Mouse (Mus musculus): ENCODE results near the gene Acin1. TPM values are rescaled to one million over a fixed set of nuclear protein-coding genes. Genes with fewer than 3 reads are reported as not detected.

Gene Acin1
- polyA plus RNA-seq, 1 experiment, result 77.3 TPM

DNA sequence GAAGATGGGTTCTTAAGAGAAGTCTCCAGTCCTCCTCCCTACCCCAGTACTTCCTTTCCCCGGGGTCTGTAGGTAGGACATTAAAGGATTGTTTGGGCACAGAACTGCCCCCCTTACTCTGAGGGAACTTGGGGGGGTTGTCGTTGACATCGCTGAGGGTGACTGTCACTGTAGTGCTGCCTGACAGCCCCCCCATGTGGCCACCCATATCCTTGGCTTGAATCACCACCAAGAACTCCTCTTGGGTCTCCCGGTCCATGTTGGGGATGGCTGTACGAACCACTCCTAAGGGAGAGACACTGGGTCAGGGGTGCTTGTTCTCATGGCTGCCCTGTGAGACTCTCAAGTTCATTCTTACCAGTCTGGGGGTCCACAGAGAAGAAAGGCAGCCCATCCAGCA, 48.5 kb downstream of the Acin1 start:
- Histone ChIP-seq H3K4me2 (ENCODE audit: low read depth) (no peak overlapping the region), H3K4me3 (no peak overlapping the region), H3K79me2 (ENCODE audit: control insufficient read depth, insufficient read depth) (no peaks in the 10 kb centered on the region), H3K36me3 (ENCODE audit: control insufficient read depth, insufficient read depth) (peaks cover 3% of the 10 kb centered on the region), H3K27me3 (ENCODE audit: control insufficient read depth, insufficient read depth, insufficient read length) (no peaks in the 10 kb centered on the region), H3ac (ENCODE audit: control insufficient read depth, insufficient read length) (no peak overlapping the region)
- TF ChIP-seq SRF (IDR thresholded peaks at IDR 0.05; ENCODE audit: control insufficient read depth, insufficient read length, low read depth) (no peak), USF1 (IDR thresholded peaks at IDR 0.05; ENCODE audit: low read depth) (no peak), POLR2A (IDR thresholded peaks at IDR 0.05; ENCODE audit: insufficient read length, low read depth) (no peak), E2F4 (IDR thresholded peaks at IDR 0.05; ENCODE audit: insufficient read depth) (no peak), TCF12 (IDR thresholded peaks at IDR 0.05; ENCODE audit: insufficient read depth, poor library complexity, severe bottlenecking) (no peak), TCF3 (IDR thresholded peaks at IDR 0.05; ENCODE audit: insufficient read length, low read depth) (no peak), REST (IDR thresholded peaks at IDR 0.05; ENCODE audit: insufficient read depth, insufficient read length) (no peak)

DNA sequence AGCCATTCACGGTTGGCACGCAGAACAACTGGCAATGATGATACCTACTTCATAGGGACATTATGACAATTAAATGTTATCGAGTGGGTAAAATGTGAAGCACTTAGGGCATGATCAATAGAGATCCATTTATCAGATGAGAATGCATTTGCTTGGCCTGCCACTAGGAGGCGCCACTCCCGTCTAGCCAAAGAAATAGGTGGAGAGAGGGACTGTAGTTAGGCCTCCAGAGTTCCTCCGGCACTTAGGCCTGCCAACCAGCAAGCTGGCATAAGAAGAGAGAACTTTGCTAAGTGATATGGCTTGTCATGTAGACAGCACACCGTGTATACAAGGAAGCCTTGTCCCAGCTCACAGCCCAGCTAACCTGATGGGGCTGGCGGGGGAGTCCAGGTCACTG, 49.8 kb downstream of the Acin1 start:
- Histone ChIP-seq H3K4me2 (ENCODE audit: low read depth) (no peak overlapping the region), H3ac (ENCODE audit: control insufficient read depth, insufficient read length) (no peak overlapping the region), H3K4me3 (no peak overlapping the region), H3K27me3 (ENCODE audit: control insufficient read depth, insufficient read depth, insufficient read length) (no peaks in the 10 kb centered on the region), H3K79me2 (ENCODE audit: control insufficient read depth, insufficient read depth) (no peaks in the 10 kb centered on the region), H3K36me3 (ENCODE audit: control insufficient read depth, insufficient read depth) (no peaks in the 10 kb centered on the region)
- TF ChIP-seq MYOD1 (IDR thresholded peaks at IDR 0.05; ENCODE audit: control insufficient read depth in 1 of 3, insufficient read length in 2 of 3, low read depth in 2 of 3) (no peak), SRF (IDR thresholded peaks at IDR 0.05; ENCODE audit: control insufficient read depth, insufficient read length, low read depth) (no peak), REST (IDR thresholded peaks at IDR 0.05; ENCODE audit: insufficient read depth, insufficient read length) (no peak), TCF3 (IDR thresholded peaks at IDR 0.05; ENCODE audit: insufficient read length, low read depth) (no peak), MAX (IDR thresholded peaks at IDR 0.05; ENCODE audit: low read depth) (no peak), MYOG (IDR thresholded peaks at IDR 0.05; ENCODE audit: control insufficient read depth in 1 of 3, insufficient read depth in 1 of 3, insufficient read length in 2 of 3, low read depth in 2 of 3) (no peak), CEBPB (IDR thresholded peaks at IDR 0.05; ENCODE audit: insufficient read depth, poor library complexity, severe bottlenecking) (no peak), E2F4 (IDR thresholded peaks at IDR 0.05; ENCODE audit: insufficient read depth) (no peak)

- Histone ChIP-seq H3ac (ENCODE audit: control insufficient read depth, insufficient read length) (no peak overlapping the region), H3K79me2 (ENCODE audit: control insufficient read depth, insufficient read depth) (no peaks in the 10 kb centered on the region), H3K4me2 (ENCODE audit: low read depth) (no peak overlapping the region), H3K36me3 (ENCODE audit: control insufficient read depth, insufficient read depth) (no peaks in the 10 kb centered on the region), H3K27me3 (ENCODE audit: control insufficient read depth, insufficient read depth, insufficient read length) (no peaks in the 10 kb centered on the region), H3K4me3 (no peak overlapping the region)
- TF ChIP-seq USF1 (IDR thresholded peaks at IDR 0.05; ENCODE audit: low read depth) (no peak), REST (IDR thresholded peaks at IDR 0.05; ENCODE audit: insufficient read depth, insufficient read length) (no peak), E2F4 (IDR thresholded peaks at IDR 0.05; ENCODE audit: insufficient read depth) (no peak), POLR2A (IDR thresholded peaks at IDR 0.05; ENCODE audit: insufficient read length, low read depth) (no peak), TCF3 (IDR thresholded peaks at IDR 0.05; ENCODE audit: insufficient read length, low read depth) (no peak), MYOD1 (IDR thresholded peaks at IDR 0.05; ENCODE audit: control insufficient read depth in 1 of 3, insufficient read length in 2 of 3, low read depth in 2 of 3) (no peak), CEBPB (IDR thresholded peaks at IDR 0.05; ENCODE audit: insufficient read depth, poor library complexity, severe bottlenecking) (no peak), MAX (IDR thresholded peaks at IDR 0.05; ENCODE audit: low read depth) (no peak), POLR2AphosphoS2 (IDR thresholded peaks at IDR 0.05; ENCODE audit: insufficient read length, low read depth) (no peak)
Measured at GRCm38 (mm10) chr14:54634182-54634581, 52.5 kb downstream of the Acin1 start.

DNA sequence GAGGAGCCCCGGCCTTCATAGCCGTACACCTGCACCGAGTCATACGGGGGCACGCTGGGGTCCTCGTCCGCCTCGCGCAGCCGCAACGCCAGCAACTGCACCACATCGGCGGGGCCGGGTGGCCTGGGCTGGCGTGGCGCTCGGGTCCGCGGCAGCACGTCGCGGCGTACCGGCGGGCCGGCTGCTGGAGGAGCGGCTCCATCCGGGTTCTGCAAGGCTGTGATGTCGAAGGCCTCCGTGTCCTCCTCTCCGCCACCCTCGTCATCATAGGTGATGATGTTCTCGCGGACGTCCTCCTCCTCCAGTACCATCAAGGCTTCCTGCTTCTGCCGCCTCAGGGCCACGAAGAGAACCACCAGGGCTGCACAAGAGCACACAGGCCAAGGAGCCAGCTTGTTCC, 54.5 kb downstream of the Acin1 start:
- H3K4me3 ChIP-seq, result no peak overlapping the region
- TF ChIP-seq POLR2AphosphoS2 (IDR thresholded peaks at IDR 0.05; ENCODE audit: insufficient read length, low read depth) (no peak), REST (IDR thresholded peaks at IDR 0.05; ENCODE audit: insufficient read depth, insufficient read length) (no peak), TCF12 (IDR thresholded peaks at IDR 0.05; ENCODE audit: insufficient read depth, poor library complexity, severe bottlenecking) (no peak), MYOD1 (IDR thresholded peaks at IDR 0.05; ENCODE audit: control insufficient read depth in 1 of 3, insufficient read length in 2 of 3, low read depth in 2 of 3) (no peak), MAX (IDR thresholded peaks at IDR 0.05; ENCODE audit: low read depth) (no peak), USF1 (IDR thresholded peaks at IDR 0.05; ENCODE audit: low read depth) (no peak), MYOG (IDR thresholded peaks at IDR 0.05; ENCODE audit: control insufficient read depth in 1 of 3, insufficient read depth in 1 of 3, insufficient read length in 2 of 3, low read depth in 2 of 3) (no peak), POLR2A (IDR thresholded peaks at IDR 0.05; ENCODE audit: insufficient read length, low read depth) (no peak), E2F4 (IDR thresholded peaks at IDR 0.05; ENCODE audit: insufficient read depth) (no peak), TCF3 (IDR thresholded peaks at IDR 0.05; ENCODE audit: insufficient read length, low read depth) (no peak)
- no peaks in the 10 kb centered on the region for H3K27me3 ChIP-seq (ENCODE audit: control insufficient read depth, insufficient read depth, insufficient read length)
- no peaks in the 10 kb centered on the region for H3K79me2 ChIP-seq (ENCODE audit: control insufficient read depth, insufficient read depth)
- no peak overlapping the region for H3ac ChIP-seq (ENCODE audit: control insufficient read depth, insufficient read length)
- no peak overlapping the region for H3K4me2 ChIP-seq (ENCODE audit: low read depth)
- no peaks in the 10 kb centered on the region for H3K36me3 ChIP-seq (ENCODE audit: control insufficient read depth, insufficient read depth)

GRCm38 (mm10) chr14:54631240-54631599, 55.5 kb downstream of the Acin1 start:
- Histone ChIP-seq H3K4me3 (no peak overlapping the region), H3K79me2 (ENCODE audit: control insufficient read depth, insufficient read depth) (no peaks in the 10 kb centered on the region), H3K4me2 (ENCODE audit: low read depth) (no peak overlapping the region), H3ac (ENCODE audit: control insufficient read depth, insufficient read length) (no peak overlapping the region), H3K27me3 (ENCODE audit: control insufficient read depth, insufficient read depth, insufficient read length) (no peaks in the 10 kb centered on the region), H3K36me3 (ENCODE audit: control insufficient read depth, insufficient read depth) (no peaks in the 10 kb centered on the region)
- no peak for TF ChIP-seq USF1 (IDR thresholded peaks at IDR 0.05; ENCODE audit: low read depth)
- TF ChIP-seq POLR2AphosphoS2 (IDR thresholded peaks at IDR 0.05; ENCODE audit: insufficient read length, low read depth), result no peak
- no peak for TF ChIP-seq SRF (IDR thresholded peaks at IDR 0.05; ENCODE audit: control insufficient read depth, insufficient read length, low read depth)
- no peak for TF ChIP-seq CEBPB (IDR thresholded peaks at IDR 0.05; ENCODE audit: insufficient read depth, poor library complexity, severe bottlenecking)
- no peak for TF ChIP-seq TCF12 (IDR thresholded peaks at IDR 0.05; ENCODE audit: insufficient read depth, poor library complexity, severe bottlenecking)
- no peak for TF ChIP-seq TCF3 (IDR thresholded peaks at IDR 0.05; ENCODE audit: insufficient read length, low read depth)
- no peak for TF ChIP-seq MAX (IDR thresholded peaks at IDR 0.05; ENCODE audit: low read depth)
- no peak for TF ChIP-seq REST (IDR thresholded peaks at IDR 0.05; ENCODE audit: insufficient read depth, insufficient read length)
- no peak for TF ChIP-seq POLR2A (IDR thresholded peaks at IDR 0.05; ENCODE audit: insufficient read length, low read depth)
- TF ChIP-seq MYOD1 (IDR thresholded peaks at IDR 0.05; ENCODE audit: control insufficient read depth in 1 of 3, insufficient read length in 2 of 3, low read depth in 2 of 3), result no peak
- no peak for TF ChIP-seq MYOG (IDR thresholded peaks at IDR 0.05; ENCODE audit: control insufficient read depth in 1 of 3, insufficient read depth in 1 of 3, insufficient read length in 2 of 3, low read depth in 2 of 3)
- no peak for TF ChIP-seq E2F4 (IDR thresholded peaks at IDR 0.05; ENCODE audit: insufficient read depth)

Measured in myocyte (in vitro differentiated cells).